Mouse (Mus musculus): ENCODE measurements around the gene Adgrg1. TPM values are rescaled to one million over a fixed set of nuclear protein-coding genes. Genes with fewer than 3 reads are reported as not detected.

The Adgrg1 gene
- polyA plus RNA-seq, 1 experiment from 2014 or later = 35.4 TPM

DNA sequence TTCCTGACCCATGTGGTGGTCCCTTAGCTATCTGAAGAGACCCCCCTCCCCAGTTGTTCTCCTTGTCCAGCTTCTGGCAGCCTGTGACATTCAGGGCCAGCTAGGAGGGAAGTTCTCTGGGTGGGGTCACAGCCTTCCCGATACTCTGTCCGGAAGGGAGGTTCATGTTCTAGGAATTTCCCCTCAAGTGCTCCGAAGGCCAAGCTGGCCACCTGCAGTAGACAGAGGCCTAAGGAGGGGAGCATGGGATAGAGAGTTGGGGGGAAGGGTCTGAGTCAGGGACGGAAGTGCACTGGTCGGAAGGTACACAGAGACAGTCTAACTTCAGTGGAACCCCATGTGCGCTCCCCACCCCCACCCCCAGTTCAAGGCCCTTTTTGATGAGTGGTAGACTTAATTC is 25.4 kb downstream of the Adgrg1 start:
- peaks cover 14% of the 10 kb centered on the region for H3K36me3 ChIP-seq (replicated peaks; ENCODE audit: insufficient read depth, low read length)
- no peaks in the 10 kb centered on the region for H3K27me3 ChIP-seq (ENCODE audit: insufficient read depth, low read length)
- H3K9me3 ChIP-seq (ENCODE audit: low read length) = no peaks in the 10 kb centered on the region
- peak overlapping the region; percentile 55; the same call in 1 of the 2 replicates for H3K27ac ChIP-seq (ENCODE audit: low read depth)
- WGBS (ENCODE audit: insufficient replicate concordance) = 50% methylated on average over 6 of the region's 6 CpGs
- H3K9ac ChIP-seq (replicated peaks) = no peak overlapping the region
- no peak for TF ChIP-seq CTCF (IDR thresholded peaks at IDR 0.05; ENCODE audit: low read depth)
- TF ChIP-seq EP300 (IDR thresholded peaks at IDR 0.05; ENCODE audit: low read depth) = no peak
- H3K4me3 ChIP-seq (ENCODE audit: low read depth, low read length) = no peak overlapping the region
- peaks cover 34% of the 10 kb centered on the region for H3K4me1 ChIP-seq (ENCODE audit: insufficient read depth)
- DNase-seq (no peak), ATAC-seq (peak; percentile 24)
- H3K4me2 ChIP-seq (ENCODE audit: low read depth, low read length) = no peak overlapping the region

DNA sequence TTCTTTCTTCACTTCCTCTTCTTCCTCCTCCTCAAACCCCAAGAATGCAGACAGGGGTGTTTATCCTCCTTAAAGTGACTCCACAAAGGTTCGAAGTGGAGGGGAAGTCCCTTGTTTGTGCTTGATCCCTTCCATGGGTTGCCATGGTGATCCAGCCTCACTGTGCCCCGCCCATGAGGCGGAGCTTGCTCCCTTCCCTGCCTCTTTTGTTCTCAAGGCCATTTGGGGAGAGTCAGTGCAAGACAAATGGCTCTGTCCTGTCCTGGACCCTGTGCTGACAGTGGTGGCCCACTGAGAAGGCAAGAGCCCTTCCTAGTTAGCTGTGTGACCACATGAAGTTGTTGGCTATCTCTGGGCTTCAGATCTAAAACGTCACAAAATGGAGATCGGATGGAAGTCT is 26.1 kb downstream of the Adgrg1 start:
- no peak for TF ChIP-seq CTCF (IDR thresholded peaks at IDR 0.05; ENCODE audit: low read depth)
- no peak for TF ChIP-seq EP300 (IDR thresholded peaks at IDR 0.05; ENCODE audit: low read depth)
- H3K27me3 ChIP-seq (ENCODE audit: insufficient read depth, low read length) = no peaks in the 10 kb centered on the region
- no peak overlapping the region for H3K4me3 ChIP-seq (ENCODE audit: low read depth, low read length)
- peak; percentile 74 for DNase-seq
- WGBS (ENCODE audit: insufficient replicate concordance) = 15% methylated on average over 5 of the region's 5 CpGs
- H3K9me3 ChIP-seq (ENCODE audit: low read length) = no peaks in the 10 kb centered on the region
- H3K9ac ChIP-seq (replicated peaks) = no peak overlapping the region
- H3K4me2 ChIP-seq (ENCODE audit: low read depth, low read length) = no peak overlapping the region
- H3K4me1 ChIP-seq (ENCODE audit: insufficient read depth) = peaks cover 34% of the 10 kb centered on the region
- ATAC-seq = peak; percentile 37
- H3K36me3 ChIP-seq (replicated peaks; ENCODE audit: insufficient read depth, low read length) = peaks cover 21% of the 10 kb centered on the region
- peak overlapping the region; percentile 55 for H3K27ac ChIP-seq (ENCODE audit: low read depth)

DNA sequence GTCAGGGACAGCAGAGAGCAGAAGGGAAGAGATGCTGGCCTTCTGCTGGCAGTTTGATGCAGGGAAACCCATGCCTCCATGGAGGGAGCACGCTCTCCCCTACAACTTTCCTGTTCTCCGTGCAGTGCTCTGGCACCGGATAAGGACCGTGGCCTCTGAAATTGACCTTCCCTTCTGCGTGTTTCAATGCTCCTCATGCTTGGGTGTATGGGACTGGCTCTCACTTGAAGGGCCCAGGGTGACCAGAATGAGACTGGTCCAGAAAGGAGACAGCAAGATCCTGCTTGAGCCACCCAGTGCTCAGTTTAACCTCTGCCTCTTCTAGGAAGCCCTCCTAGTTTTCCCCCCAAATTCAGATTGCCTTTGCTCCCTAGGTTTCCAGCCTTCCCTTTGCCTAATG is 26.6 kb downstream of the Adgrg1 start:
- peaks cover 26% of the 10 kb centered on the region for H3K36me3 ChIP-seq (replicated peaks; ENCODE audit: insufficient read depth, low read length)
- H3K9ac ChIP-seq (replicated peaks) = no peak overlapping the region

DNA sequence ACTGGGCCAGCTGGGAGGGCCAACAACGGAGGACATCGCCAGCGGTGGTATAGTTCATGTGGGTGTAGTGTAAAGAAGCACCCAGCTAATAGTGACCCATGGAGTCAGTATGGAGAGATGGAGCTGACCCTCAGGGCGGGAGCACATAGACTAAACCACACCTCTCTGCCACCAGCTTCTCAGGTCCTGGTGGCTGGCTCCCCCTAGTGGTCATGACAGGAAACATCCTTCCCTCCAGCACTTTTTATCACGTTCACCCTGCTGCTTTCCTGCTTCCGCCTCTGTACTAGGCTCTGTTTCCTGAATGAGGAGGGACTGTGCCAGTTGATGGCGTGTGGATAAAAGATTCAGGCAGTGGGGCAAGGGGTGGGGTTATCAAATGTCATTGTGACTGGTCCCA is 27.1 kb downstream of the Adgrg1 start:
- no peak overlapping the region for H3K9ac ChIP-seq (replicated peaks)

More for the DNA sequence above, 26.6 kb downstream of the Adgrg1 start:
- Histone ChIP-seq H3K9me3 (ENCODE audit: low read length) (no peaks in the 10 kb centered on the region), H3K4me1 (ENCODE audit: insufficient read depth) (peaks cover 34% of the 10 kb centered on the region), H3K27ac (ENCODE audit: low read depth) (peak overlapping the region; percentile 55), H3K4me2 (ENCODE audit: low read depth, low read length) (no peak overlapping the region), H3K27me3 (ENCODE audit: insufficient read depth, low read length) (no peaks in the 10 kb centered on the region), H3K4me3 (ENCODE audit: low read depth, low read length) (no peak overlapping the region)
- DNase-seq = no peak
- WGBS (ENCODE audit: insufficient replicate concordance) = 63% methylated on average over 5 of the region's 5 CpGs
- TF ChIP-seq EP300 (IDR thresholded peaks at IDR 0.05; ENCODE audit: low read depth) = no peak
- ATAC-seq = peak; percentile 10

DNA sequence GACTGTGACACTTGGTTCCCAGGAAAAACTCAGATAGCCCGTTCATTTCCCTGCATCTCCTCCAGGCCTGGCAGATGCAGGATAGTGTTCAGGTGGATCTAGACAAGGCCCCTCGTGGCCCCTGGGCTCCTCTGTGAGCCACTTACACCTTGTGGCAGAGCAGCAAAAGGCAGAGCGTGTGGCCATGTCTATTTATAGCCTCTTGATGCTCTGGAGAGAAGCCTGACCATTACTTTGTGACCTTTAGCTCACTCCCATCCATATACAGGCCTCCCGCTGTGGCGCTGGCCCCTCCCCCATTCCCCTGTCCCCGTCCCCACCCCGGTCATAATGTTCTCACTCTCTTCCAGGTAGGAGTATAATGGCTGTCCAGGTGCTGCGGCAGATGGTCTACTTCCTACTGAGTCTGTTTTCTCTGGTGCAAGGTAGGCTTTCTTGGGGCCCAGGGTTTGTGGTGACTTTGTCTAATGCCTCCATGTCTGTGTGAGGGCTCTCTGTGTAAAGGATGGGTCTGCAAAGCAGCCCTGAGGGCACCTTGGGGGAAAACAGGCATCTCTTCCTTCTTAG is 27.6 kb downstream of the Adgrg1 start:
- Histone ChIP-seq H3K9me3 (ENCODE audit: low read length) (no peaks in the 10 kb centered on the region), H3K4me1 (ENCODE audit: insufficient read depth) (peaks cover 34% of the 10 kb centered on the region), H3K4me2 (ENCODE audit: low read depth, low read length) (no peak overlapping the region), H3K9ac (replicated peaks) (no peak overlapping the region), H3K4me3 (ENCODE audit: low read depth, low read length) (no peak overlapping the region), H3K27ac (ENCODE audit: low read depth) (no peak overlapping the region), H3K27me3 (ENCODE audit: insufficient read depth, low read length) (no peaks in the 10 kb centered on the region), H3K36me3 (replicated peaks; ENCODE audit: insufficient read depth, low read length) (peaks cover 35% of the 10 kb centered on the region)
- 47% methylated on average over 8 of the region's 8 CpGs for WGBS (ENCODE audit: insufficient replicate concordance)
- TF ChIP-seq EP300 (IDR thresholded peaks at IDR 0.05; ENCODE audit: low read depth) (no peak), CTCF (IDR thresholded peaks at IDR 0.05; ENCODE audit: low read depth) (no peak)
- DNase-seq (no peak), ATAC-seq (peak; percentile 4; the same call in 1 of the 2 replicates)

More for the DNA sequence above, 27.1 kb downstream of the Adgrg1 start:
- no peaks in the 10 kb centered on the region for H3K9me3 ChIP-seq (ENCODE audit: low read length)
- peak; percentile 87 for DNase-seq
- no peak overlapping the region for H3K27ac ChIP-seq (ENCODE audit: low read depth)
- ATAC-seq = peak; percentile 73
- H3K4me1 ChIP-seq (ENCODE audit: insufficient read depth) = peaks cover 34% of the 10 kb centered on the region
- no peak overlapping the region for H3K4me3 ChIP-seq (ENCODE audit: low read depth, low read length)
- H3K36me3 ChIP-seq (replicated peaks; ENCODE audit: insufficient read depth, low read length) = peaks cover 30% of the 10 kb centered on the region
- H3K27me3 ChIP-seq (ENCODE audit: insufficient read depth, low read length) = no peaks in the 10 kb centered on the region
- WGBS (ENCODE audit: insufficient replicate concordance) = 4% methylated on average over 7 of the region's 7 CpGs
- H3K4me2 ChIP-seq (ENCODE audit: low read depth, low read length) = no peak overlapping the region
- peak; percentile 63; the same call in 1 of the 2 replicates for TF ChIP-seq EP300 (IDR thresholded peaks at IDR 0.05; ENCODE audit: low read depth)
- TF ChIP-seq CTCF (IDR thresholded peaks at IDR 0.05; ENCODE audit: low read depth) = peak; percentile 100

DNA sequence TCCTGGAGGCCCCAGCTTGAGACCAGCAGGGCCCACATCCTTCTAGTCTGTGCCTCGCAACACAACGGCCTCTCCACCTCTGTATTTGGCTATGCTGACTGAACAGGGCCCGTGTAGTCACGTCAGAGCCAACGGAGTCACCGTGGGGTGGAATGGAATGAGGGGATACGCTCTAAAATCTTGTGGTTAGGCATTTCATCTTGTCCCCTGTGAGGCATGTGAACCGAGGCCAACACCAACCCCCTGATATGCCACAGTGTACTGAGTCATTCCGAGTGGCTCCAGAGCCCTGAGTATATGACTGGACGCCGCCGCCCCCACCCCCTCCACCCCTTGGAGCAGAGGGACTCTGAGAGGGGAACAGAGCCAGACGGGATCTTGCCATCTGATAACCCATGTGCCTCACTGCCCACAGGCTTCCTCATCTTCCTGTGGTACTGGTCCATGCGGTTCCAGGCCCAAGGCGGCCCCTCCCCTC is 37.9 kb downstream of the Adgrg1 start:
- Histone ChIP-seq H3K9ac (replicated peaks) (no peak overlapping the region), H3K27ac (ENCODE audit: low read depth) (no peak overlapping the region), H3K9me3 (ENCODE audit: low read length) (no peaks in the 10 kb centered on the region), H3K36me3 (replicated peaks; ENCODE audit: insufficient read depth, low read length) (peaks cover 58% of the 10 kb centered on the region), H3K4me2 (ENCODE audit: low read depth, low read length) (no peak overlapping the region), H3K4me1 (ENCODE audit: insufficient read depth) (no peaks in the 10 kb centered on the region), H3K27me3 (ENCODE audit: insufficient read depth, low read length) (no peaks in the 10 kb centered on the region), H3K4me3 (ENCODE audit: low read depth, low read length) (no peak overlapping the region)
- TF ChIP-seq CTCF (IDR thresholded peaks at IDR 0.05; ENCODE audit: low read depth) (no peak), EP300 (IDR thresholded peaks at IDR 0.05; ENCODE audit: low read depth) (no peak)
- DNase-seq = no peak
- no peak; the same call in 1 of the 2 replicates for ATAC-seq
- 56% methylated on average over 15 of the region's 15 CpGs for WGBS (ENCODE audit: insufficient replicate concordance)

Data from liver, postnatal 0 days (tissue).